Mouse (Mus musculus) limb, embryonic 12.5 days (tissue): Measurements from ENCODE around the gene Eef1a1. TPM values are rescaled to one million over a fixed set of nuclear protein-coding genes. Genes with fewer than 3 reads are reported as not detected.

Source experiments
- ATAC-seq: fragments of 200-750 bp; cut with Nextera tagmentation; 2 replicates; pipeline ENCODE4 v1.8.0; 2017; ENCODE audit warnings: low read depth, moderate TSS enrichment; ENCODE audit not compliant: insufficient number of reproducible peaks, insufficient read depth, low FRiP score, low TSS enrichment
- H3K27ac ChIP-seq: fragments of 300-500 bp; sonication (generic); 2 replicates; pipeline ENCODE4 v1.5.1; 2016; ENCODE audit warnings: mild to moderate bottlenecking, moderate library complexity
- H3K27me3 ChIP-seq: fragments of 300-500 bp; sonication (generic); 2 replicates; pipeline ENCODE4 v1.6.1; 2016; ENCODE audit warnings: mild to moderate bottlenecking, moderate library complexity
- H3K36me3 ChIP-seq: fragments of 300-500 bp; sonication (generic); 2 replicates; pipeline ENCODE4 v1.6.1; 2016; ENCODE audit warnings: mild to moderate bottlenecking, moderate library complexity
- H3K4me1 ChIP-seq: fragments of 300-500 bp; sonication (generic); replicated peaks from 2 replicates; pipeline ENCODE4 v1.6.1; 2016
- H3K4me2 ChIP-seq: fragments of 300-500 bp; sonication (generic); 2 replicates; pipeline ENCODE4 v1.6.1; 2016; ENCODE audit warnings: mild to moderate bottlenecking, moderate library complexity
- H3K4me3 ChIP-seq: fragments of 300-500 bp; sonication (generic); replicated peaks from 2 replicates; pipeline ENCODE4 v1.5.1; 2016; ENCODE audit warnings: mild to moderate bottlenecking
- H3K9ac ChIP-seq: fragments of 300-500 bp; sonication (generic); replicated peaks from 2 replicates; pipeline ENCODE4 v1.6.1; 2016; ENCODE audit warnings: mild to moderate bottlenecking, moderate library complexity
- H3K9me3 ChIP-seq: fragments of 300-500 bp; sonication (generic); 2 replicates; pipeline ENCODE4 v1.6.1; 2016; ENCODE audit warnings: mild to moderate bottlenecking, moderate library complexity
- WGBS: fragments of 180-500 bp; shearing (Covaris S2); methylation state at CpG from one replicate; pipeline ENCODE4 v1.1.7; 2016; 5-methylcytosine and 5-hydroxymethylcytosine counted together
- polyA plus RNA-seq: library from polyadenylated mRNA; unstranded; fragments of >200 nt; fragmentation: Nextera tagmentation; extraction: Ambion mirVana; gene quantifications from 2 replicates; pipeline ENCODE4 v1.2.1, GENCODE M21; 2016

Gene Eef1a1
- polyA plus RNA-seq, result 4,104 and 4,228 TPM in 2 replicates

- peak within 1 kb of the TSS; percentile 40 for H3K4me3 ChIP-seq
- peak within 1 kb of the TSS; percentile 60 for H3K9ac ChIP-seq
- H3K4me1 ChIP-seq, result 0 out of 2 replicates have a peak, but pooled peaks cover 7% of the 10 kb centered on the region
- H3K4me2 ChIP-seq, result peak within 1 kb of the TSS; percentile 64
- H3K27me3 ChIP-seq, result no peaks in the 10 kb centered on the region
- H3K27ac ChIP-seq, result peak within 1 kb of the TSS; percentile 59; the same call in 1 of the 2 replicates
- ATAC-seq, result no peak; the same call in 1 of the 2 replicates
- WGBS, result 4% methylated on average over 15 of the region's 20 CpGs
- H3K36me3 ChIP-seq, result no peaks in the 10 kb centered on the region
- no peaks in the 10 kb centered on the region for H3K9me3 ChIP-seq
These were observed at the start of gene Eef1a1 for GRCm38 (mm10) chr9:78488890-78489420. Gene Eef1a1, minus strand, starts transcription at chr9:78489151.

- 58% methylated on average over 6 of the region's 6 CpGs for WGBS
- ATAC-seq, result 0 out of 2 replicates have a peak, but pooled peaks have one; percentile 19
- no peak overlapping the region for H3K9ac ChIP-seq
These were observed 49.5 kb upstream of the Eef1a1 start for GRCm38 (mm10) chr9:78538421-78538820.

GRCm38 (mm10) chr9:78537154-78537873 is 48.4 kb upstream of the Eef1a1 start:
- 88% methylated on average over 9 of the region's 9 CpGs for WGBS
- Histone ChIP-seq H3K4me3 (no peak overlapping the region), H3K27me3 (no peaks in the 10 kb centered on the region), H3K27ac (no peak overlapping the region), H3K36me3 (peaks cover 8% of the 10 kb centered on the region; the same call in 1 of the 2 replicates), H3K4me1 (0 out of 2 replicates have a peak, but pooled peaks cover 5% of the 10 kb centered on the region), H3K9ac (no peak overlapping the region), H3K4me2 (no peak overlapping the region), H3K9me3 (no peaks in the 10 kb centered on the region)
- ATAC-seq, result no peak

More at GRCm38 (mm10) chr9:78538421-78538820, 49.5 kb upstream of the Eef1a1 start:
- Histone ChIP-seq H3K27ac (peak overlapping the region; percentile 29; the same call in 1 of the 2 replicates), H3K27me3 (no peaks in the 10 kb centered on the region), H3K36me3 (peaks cover 8% of the 10 kb centered on the region; the same call in 1 of the 2 replicates), H3K9me3 (no peaks in the 10 kb centered on the region), H3K4me2 (no peak overlapping the region), H3K4me3 (no peak overlapping the region), H3K4me1 (0 out of 2 replicates have a peak, but pooled peaks cover 3% of the 10 kb centered on the region)

- Histone ChIP-seq H3K4me2 (no peak overlapping the region), H3K4me3 (no peak overlapping the region), H3K27me3 (no peaks in the 10 kb centered on the region), H3K9ac (no peak overlapping the region), H3K36me3 (0 out of 2 replicates have a peak, but pooled peaks cover 5% of the 10 kb centered on the region), H3K4me1 (0 out of 2 replicates have a peak, but pooled peaks cover 5% of the 10 kb centered on the region), H3K27ac (no peak overlapping the region), H3K9me3 (no peaks in the 10 kb centered on the region)
- 89% methylated on average over 7 of the region's 7 CpGs for WGBS
- no peak for ATAC-seq
These were observed 45.7 kb upstream of the Eef1a1 start for GRCm38 (mm10) chr9:78534606-78535005.

GRCm38 (mm10) chr9:78533296-78533935 is 44.5 kb upstream of the Eef1a1 start:
- H3K4me3 ChIP-seq, result no peak overlapping the region
- WGBS, result 74% methylated on average over 18 of the region's 18 CpGs
- H3K9me3 ChIP-seq, result no peaks in the 10 kb centered on the region
- no peak overlapping the region for H3K9ac ChIP-seq
- 0 out of 2 replicates have a peak, but pooled peaks cover 5% of the 10 kb centered on the region for H3K36me3 ChIP-seq
- 0 out of 2 replicates have a peak, but pooled peaks cover 5% of the 10 kb centered on the region for H3K4me1 ChIP-seq
- ATAC-seq, result no peak
- H3K27ac ChIP-seq, result no peak overlapping the region
- no peaks in the 10 kb centered on the region for H3K27me3 ChIP-seq
- H3K4me2 ChIP-seq, result no peak overlapping the region

- WGBS, result 51% methylated on average over 9 of the region's 9 CpGs
- H3K27ac ChIP-seq, result no peak overlapping the region
- no peak for ATAC-seq
- peaks cover 5% of the 10 kb centered on the region; the same call in 1 of the 2 replicates for H3K4me1 ChIP-seq
- H3K9me3 ChIP-seq, result no peaks in the 10 kb centered on the region
- H3K27me3 ChIP-seq, result no peaks in the 10 kb centered on the region
- no peak overlapping the region for H3K4me3 ChIP-seq
- no peak overlapping the region for H3K9ac ChIP-seq
- H3K36me3 ChIP-seq, result 0 out of 2 replicates have a peak, but pooled peaks cover 5% of the 10 kb centered on the region
- no peak overlapping the region for H3K4me2 ChIP-seq
These were observed 43.4 kb upstream of the Eef1a1 start for GRCm38 (mm10) chr9:78532341-78532819.

GRCm38 (mm10) chr9:78531816-78532215 is 42.9 kb upstream of the Eef1a1 start:
- WGBS, result 61% methylated on average over 5 of the region's 5 CpGs
- no peak overlapping the region for H3K4me2 ChIP-seq
- H3K4me3 ChIP-seq, result no peak overlapping the region
- no peaks in the 10 kb centered on the region for H3K27me3 ChIP-seq
- no peaks in the 10 kb centered on the region for H3K9me3 ChIP-seq
- H3K27ac ChIP-seq, result no peak overlapping the region
- no peak overlapping the region for H3K9ac ChIP-seq
- 0 out of 2 replicates have a peak, but pooled peaks cover 5% of the 10 kb centered on the region for H3K36me3 ChIP-seq
- peaks cover 5% of the 10 kb centered on the region; the same call in 1 of the 2 replicates for H3K4me1 ChIP-seq
- ATAC-seq, result no peak

GRCm38 (mm10) chr9:78527767-78528381 is 38.9 kb upstream of the Eef1a1 start:
- Histone ChIP-seq H3K9me3 (no peaks in the 10 kb centered on the region), H3K27ac (peak overlapping the region; percentile 84), H3K4me3 (peak overlapping the region; percentile 49), H3K27me3 (no peaks in the 10 kb centered on the region), H3K4me2 (peak overlapping the region; percentile 84), H3K36me3 (0 out of 2 replicates have a peak, but pooled peaks cover 11% of the 10 kb centered on the region), H3K9ac (peak overlapping the region; percentile 53), H3K4me1 (no peaks in the 10 kb centered on the region; the same call in 1 of the 2 replicates)
- peak; percentile 46; the same call in 1 of the 2 replicates for ATAC-seq
- WGBS, result 1% methylated on average over 16 of the region's 16 CpGs

GRCm38 (mm10) chr9:78527301-78527761 is 38.4 kb upstream of the Eef1a1 start:
- Histone ChIP-seq H3K4me3 (peak overlapping the region; percentile 49), H3K4me1 (no peaks in the 10 kb centered on the region; the same call in 1 of the 2 replicates), H3K9me3 (no peaks in the 10 kb centered on the region), H3K4me2 (peak overlapping the region; percentile 84), H3K27me3 (no peaks in the 10 kb centered on the region), H3K9ac (peak overlapping the region; percentile 53), H3K27ac (peak overlapping the region; percentile 84), H3K36me3 (0 out of 2 replicates have a peak, but pooled peaks cover 11% of the 10 kb centered on the region)
- WGBS, result under 1% methylated on average over 24 of the region's 24 CpGs
- peak; percentile 53; the same call in 1 of the 2 replicates for ATAC-seq

GRCm38 (mm10) chr9:78526206-78526605 is 37.3 kb upstream of the Eef1a1 start:
- WGBS, result 86% methylated on average over 2 of the region's 2 CpGs
- no peak for ATAC-seq
- Histone ChIP-seq H3K4me2 (no peak overlapping the region), H3K9ac (no peak overlapping the region), H3K36me3 (0 out of 2 replicates have a peak, but pooled peaks cover 11% of the 10 kb centered on the region), H3K4me3 (no peak overlapping the region), H3K27me3 (no peaks in the 10 kb centered on the region), H3K27ac (no peak overlapping the region), H3K4me1 (peaks cover 6% of the 10 kb centered on the region; the same call in 1 of the 2 replicates), H3K9me3 (no peaks in the 10 kb centered on the region)
